Mouse (Mus musculus) embryonic fibroblast, embryonic 13.5 days (primary cell): ENCODE measurements around the gene Kif21b.

Experiments used
- CTCF ChIP-seq: IDR thresholded peaks from 2 replicates; pipeline ENCODE4 v1.5.1; 2011; ENCODE audit warnings: mild to moderate bottlenecking, control low read depth, low read length, moderate library complexity, borderline replicate concordance; ENCODE audit not compliant: insufficient read depth
- POLR2A ChIP-seq: IDR thresholded peaks from 2 replicates; pipeline ENCODE4 v1.6.1; 2011; ENCODE audit warnings: low read depth, mild to moderate bottlenecking, control low read depth, low read length, moderate library complexity

DNA sequence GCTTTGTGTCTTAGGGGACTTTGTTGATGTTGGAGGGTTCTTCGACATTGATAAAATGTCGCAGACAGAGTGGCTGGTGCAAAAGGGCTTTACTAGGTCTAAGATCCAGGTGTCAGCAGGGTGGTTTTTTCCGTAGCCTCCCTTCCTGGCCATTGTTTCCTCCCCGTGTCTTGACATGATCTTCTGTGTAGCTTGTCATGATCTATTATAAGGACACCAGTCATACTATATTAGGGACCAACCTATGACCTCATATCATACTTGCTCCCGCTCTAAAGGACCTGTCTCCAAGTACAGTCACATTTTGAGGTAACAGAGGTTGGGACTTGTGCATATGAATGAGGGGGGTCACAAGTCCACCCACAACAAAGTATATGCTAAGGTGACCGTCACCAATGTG, 29.7 kb downstream of the Kif21b start:
- TF ChIP-seq CTCF (no peak), POLR2A (no peak)
